Mouse (Mus musculus) heart, embryonic 10.5 days (tissue): Measurements from ENCODE around the gene Senp3. TPM values are rescaled to one million over a fixed set of nuclear protein-coding genes. Genes with fewer than 3 reads are reported as not detected.

Experiments
- DNase-seq: peaks from one replicate; pipeline ENCODE4 v3.0.0-alpha.2; 2017; ENCODE audit warnings: low spot score
- H3K27ac ChIP-seq: fragments of 300-500 bp; sonication (generic); 2 replicates; pipeline ENCODE4 v1.5.1; 2016; ENCODE audit warnings: mild to moderate bottlenecking
- H3K27me3 ChIP-seq: fragments of 300-500 bp; sonication (generic); 2 replicates; pipeline ENCODE4 v1.6.1; 2016; ENCODE audit warnings: mild to moderate bottlenecking; ENCODE audit not compliant: poor library complexity, insufficient read depth, severe bottlenecking
- H3K36me3 ChIP-seq: fragments of 300-500 bp; sonication (generic); 2 replicates; pipeline ENCODE4 v1.6.1; 2016; ENCODE audit warnings: mild to moderate bottlenecking, moderate library complexity
- H3K4me1 ChIP-seq: fragments of 300-500 bp; sonication (generic); 2 replicates; pipeline ENCODE4 v1.6.1; 2016; ENCODE audit warnings: mild to moderate bottlenecking
- H3K4me3 ChIP-seq: fragments of 300-500 bp; sonication (generic); 2 replicates; pipeline ENCODE4 v1.5.1; 2016; ENCODE audit warnings: mild to moderate bottlenecking, moderate library complexity
- H3K9me3 ChIP-seq: fragments of 300-500 bp; sonication (generic); 2 replicates; pipeline ENCODE4 v1.6.1; 2016; ENCODE audit warnings: mild to moderate bottlenecking, moderate library complexity
- WGBS: fragments of 180-500 bp; shearing (Covaris S2); methylation state at CpG from one replicate; pipeline ENCODE4 v1.1.7; 2016; 5-methylcytosine and 5-hydroxymethylcytosine counted together
- polyA plus RNA-seq: library from polyadenylated mRNA; unstranded; fragments of >200 nt; fragmentation: Nextera tagmentation; extraction: Ambion mirVana; gene quantifications from 2 replicates; pipeline ENCODE4 v1.2.1, GENCODE M21; 2016

Gene Senp3
- polyA plus RNA-seq, 1 experiment from 2014 or later, result 108 TPM

GRCm38 (mm10) chr11:69684936-69685335 is 3.1 kb upstream of the Senp3 start:
- no peak overlapping the region for H3K27ac ChIP-seq
- H3K9me3 ChIP-seq, result no peaks in the 10 kb centered on the region
- 70% methylated on average over 6 of the region's 6 CpGs for WGBS
- H3K4me1 ChIP-seq, result peaks cover 33% of the 10 kb centered on the region
- no peak overlapping the region for H3K4me3 ChIP-seq
- peaks cover 7% of the 10 kb centered on the region for H3K36me3 ChIP-seq
- peaks cover 23% of the 10 kb centered on the region for H3K27me3 ChIP-seq
- no peak for DNase-seq

GRCm38 (mm10) chr11:69684128-69684745 is 2.4 kb upstream of the Senp3 start:
- DNase-seq, result no peak
- peaks cover 37% of the 10 kb centered on the region for H3K4me1 ChIP-seq
- H3K27ac ChIP-seq, result 0 out of 2 replicates have a peak overlapping the region, but pooled peaks have one; percentile 18
- H3K27me3 ChIP-seq, result peaks cover 23% of the 10 kb centered on the region
- WGBS, result 74% methylated on average over 12 of the region's 12 CpGs
- no peaks in the 10 kb centered on the region for H3K9me3 ChIP-seq
- H3K4me3 ChIP-seq, result no peak overlapping the region
- H3K36me3 ChIP-seq, result peaks cover 14% of the 10 kb centered on the region

- WGBS, result 81% methylated on average over 7 of the region's 7 CpGs
- DNase-seq, result no peak
- Histone ChIP-seq H3K4me1 (peaks cover 37% of the 10 kb centered on the region), H3K36me3 (peaks cover 20% of the 10 kb centered on the region), H3K4me3 (no peak overlapping the region), H3K27me3 (peaks cover 23% of the 10 kb centered on the region), H3K9me3 (no peaks in the 10 kb centered on the region), H3K27ac (0 out of 2 replicates have a peak overlapping the region, but pooled peaks have one; percentile 68)
Observed at GRCm38 (mm10) chr11:69683576-69683975, 1.7 kb upstream of the Senp3 start.

- H3K9me3 ChIP-seq, result no peaks in the 10 kb centered on the region
- H3K27me3 ChIP-seq, result peaks cover 23% of the 10 kb centered on the region
- 29% methylated on average over 12 of the region's 12 CpGs for WGBS
- peak overlapping the region; percentile 94 for H3K27ac ChIP-seq
- H3K36me3 ChIP-seq, result peaks cover 26% of the 10 kb centered on the region
- H3K4me3 ChIP-seq, result peak overlapping the region; percentile 90; the same call in 1 of the 2 replicates
- peaks cover 37% of the 10 kb centered on the region for H3K4me1 ChIP-seq
- DNase-seq, result peak; percentile 95
Observed at GRCm38 (mm10) chr11:69682840-69683533, 1.1 kb upstream of the Senp3 start.

GRCm38 (mm10) chr11:69682209-69682839 is 440 bp upstream of the Senp3 start:
- 24% methylated on average over 24 of the region's 24 CpGs for WGBS
- peaks cover 23% of the 10 kb centered on the region for H3K27me3 ChIP-seq
- peak overlapping the region; percentile 94 for H3K27ac ChIP-seq
- DNase-seq, result no peak
- H3K36me3 ChIP-seq, result peaks cover 33% of the 10 kb centered on the region
- peak overlapping the region; percentile 90 for H3K4me3 ChIP-seq
- no peaks in the 10 kb centered on the region for H3K9me3 ChIP-seq
- H3K4me1 ChIP-seq, result peaks cover 37% of the 10 kb centered on the region

- peaks cover 15% of the 10 kb centered on the region for H3K27me3 ChIP-seq
- peak overlapping the region; percentile 90 for H3K4me3 ChIP-seq
- no peaks in the 10 kb centered on the region for H3K9me3 ChIP-seq
- 0 out of 2 replicates have a peak overlapping the region, but pooled peaks have one; percentile 42 for H3K27ac ChIP-seq
- WGBS, result 88% methylated on average over 30 of the region's 30 CpGs
- peaks cover 53% of the 10 kb centered on the region for H3K36me3 ChIP-seq
- peaks cover 26% of the 10 kb centered on the region for H3K4me1 ChIP-seq
- DNase-seq, result no peak
Observed at GRCm38 (mm10) chr11:69680136-69680855, 1.6 kb downstream of the Senp3 start.

GRCm38 (mm10) chr11:69679144-69679543 is 2.7 kb downstream of the Senp3 start:
- Histone ChIP-seq H3K9me3 (no peaks in the 10 kb centered on the region), H3K27ac (no peak overlapping the region), H3K4me3 (no peak overlapping the region), H3K27me3 (peaks cover 4% of the 10 kb centered on the region; the same call in 1 of the 2 replicates), H3K4me1 (peaks cover 21% of the 10 kb centered on the region), H3K36me3 (peaks cover 65% of the 10 kb centered on the region)
- no peak for DNase-seq
- 100% methylated on average over 2 of the region's 2 CpGs for WGBS

- H3K4me1 ChIP-seq, result peaks cover 7% of the 10 kb centered on the region
- H3K27me3 ChIP-seq, result no peaks in the 10 kb centered on the region
- peak within 1 kb of the TSS; percentile 100 for H3K4me3 ChIP-seq
- peak; percentile 100 for DNase-seq
- no peaks in the 10 kb centered on the region for H3K9me3 ChIP-seq
- H3K27ac ChIP-seq, result peak within 1 kb of the TSS; percentile 100
- H3K36me3 ChIP-seq, result peaks cover 87% of the 10 kb centered on the region
- under 1% methylated on average over 36 of the region's 36 CpGs for WGBS
Observed at GRCm38 (mm10) chr11:69672211-69672706, 9.6 kb downstream of the Senp3 start, which contains the start of gene Eif4a1. Gene Eif4a1 (minus strand): TSS chr11:69672423.

GRCm38 (mm10) chr11:69671726-69672124 is 10.2 kb downstream of the Senp3 start:
- peak overlapping the region; percentile 100 for H3K4me3 ChIP-seq
- H3K4me1 ChIP-seq, result peaks cover 7% of the 10 kb centered on the region
- peaks cover 85% of the 10 kb centered on the region for H3K36me3 ChIP-seq
- DNase-seq, result peak; percentile 87
- WGBS, result under 1% methylated on average over 43 of the region's 43 CpGs
- H3K27me3 ChIP-seq, result no peaks in the 10 kb centered on the region
- no peaks in the 10 kb centered on the region for H3K9me3 ChIP-seq
- peak overlapping the region; percentile 100 for H3K27ac ChIP-seq

GRCm38 (mm10) chr11:69670786-69671725 is 10.8 kb downstream of the Senp3 start:
- Histone ChIP-seq H3K4me1 (peaks cover 7% of the 10 kb centered on the region), H3K27ac (peak overlapping the region; percentile 100), H3K36me3 (peaks cover 85% of the 10 kb centered on the region), H3K9me3 (no peaks in the 10 kb centered on the region), H3K4me3 (peak overlapping the region; percentile 100), H3K27me3 (no peaks in the 10 kb centered on the region)
- DNase-seq, result peak; percentile 96
- WGBS, result 1% methylated on average over 61 of the region's 61 CpGs

GRCm38 (mm10) chr11:69666665-69667005 is 15.2 kb downstream of the Senp3 start:
- no peak overlapping the region for H3K27ac ChIP-seq
- H3K27me3 ChIP-seq, result no peaks in the 10 kb centered on the region
- H3K4me3 ChIP-seq, result no peak overlapping the region
- WGBS, result 86% methylated on average over 3 of the region's 3 CpGs
- H3K36me3 ChIP-seq, result peaks cover 78% of the 10 kb centered on the region
- no peak for DNase-seq
- peaks cover 26% of the 10 kb centered on the region for H3K4me1 ChIP-seq
- H3K9me3 ChIP-seq, result no peaks in the 10 kb centered on the region
